Mouse (Mus musculus): ENCODE data around the gene Trpm8. TPM values are rescaled to one million over a fixed set of nuclear protein-coding genes. Genes with fewer than 3 reads are reported as not detected.

The Trpm8 gene
- total and polyA plus RNA-seq, 3 experiments: not detected

GRCm38 (mm10) chr1:88282301-88282700 lies 4.8 kb downstream of the Trpm8 start:
- dilution Hi-C loops (cut with MboI; ENCODE audit: extremely low pct_ligation_motif_present, extremely low pct_unique_long_range_greater_than_20kb, low sequenced_read_pairs) (no loop called here), in situ Hi-C loops (cut with MboI; ENCODE audit: low pct_ligation_motif_present, low pct_unique_long_range_greater_than_20kb, low sequenced_read_pairs) (loop anchor here (10.0 to 25.0 kb wide), 2 partner anchors 148 to 320 kb away; partner anchors contain the start of gene Ugt1a6a)

GRCm38 (mm10) chr1:88283376-88284227 lies 6.1 kb downstream of the Trpm8 start:
- Histone ChIP-seq H3K4me1 (ENCODE audit: control insufficient read depth in 1 of 2, insufficient read depth in 2 of 2) (peaks cover 13 to 22% of the 10 kb centered on the region in 2 experiments), H3K27me3 (replicated peaks) (peaks cover 81% of the 10 kb centered on the region), H3K79me2 (replicated peaks; ENCODE audit: control insufficient read depth, extremely low read depth, insufficient read depth, poor library complexity, severe bottlenecking) (no peaks in the 10 kb centered on the region), H3K4me3 (replicated peaks in 1 of 3; ENCODE audit: low read depth in 2 of 3, low read length in 2 of 3, poor library complexity in 1 of 3) (peak overlapping the region in 1 of 3 experiments; percentile 5), H3K9ac (ENCODE audit: insufficient read depth, low read depth) (no peak overlapping the region), H3K36me3 (replicated peaks in 1 of 2; ENCODE audit: control insufficient read depth in 1 of 2, insufficient read depth in 1 of 2, low read length in 1 of 2) (no peaks in the 10 kb centered on the region), H3K27ac (ENCODE audit: insufficient read depth, low read depth) (no peak overlapping the region), H3K4me2 (ENCODE audit: insufficient read depth, low read depth, poor library complexity, severe bottlenecking) (peak overlapping the region; percentile 14), H3K9me3 (replicated peaks; ENCODE audit: low read length) (peaks cover 26% of the 10 kb centered on the region)
- in situ Hi-C loops (cut with MboI; ENCODE audit: low pct_ligation_motif_present, low pct_unique_long_range_greater_than_20kb, low sequenced_read_pairs) (loop anchor here (10.0 to 25.0 kb wide), 2 partner anchors 149 to 321 kb away; partner anchors contain the start of gene Ugt1a6a), dilution Hi-C loops (cut with MboI; ENCODE audit: extremely low pct_ligation_motif_present, extremely low pct_unique_long_range_greater_than_20kb, low sequenced_read_pairs) (no loop called here)
- peak; percentile 90 for DNase-seq (ENCODE audit: extremely low read depth)
- TF ChIP-seq HCFC1 (IDR thresholded peaks at IDR 0.05; ENCODE audit: low read depth, low read length) (no peak), PAX5 (IDR thresholded peaks at IDR 0.05; ENCODE audit: low read length) (no peak), GABPA (IDR thresholded peaks at IDR 0.05; ENCODE audit: insufficient replicate concordance, low read depth, low read length) (no peak), ZC3H11A (IDR thresholded peaks at IDR 0.05; ENCODE audit: low read depth, low read length) (no peak), MEF2A (IDR thresholded peaks at IDR 0.05; ENCODE audit: borderline replicate concordance, low read depth, low read length) (peak; percentile 94), POLR2AphosphoS2 (IDR thresholded peaks at IDR 0.05; ENCODE audit: low read depth, low read length) (no peak), MAX (IDR thresholded peaks at IDR 0.05; ENCODE audit: low read length) (peak; percentile 28), POLR2A (IDR thresholded peaks at IDR 0.05; ENCODE audit: low read depth, low read length) (no peak), E2F4 (IDR thresholded peaks at IDR 0.05; ENCODE audit: insufficient replicate concordance, low read depth, low read length) (no peak), JUND (conservative IDR thresholded peaks at IDR 0.05; ENCODE audit: low read depth, low read length) (peak; percentile 41; the same call in 1 of the 2 replicates), ZKSCAN1 (IDR thresholded peaks at IDR 0.05; ENCODE audit: borderline replicate concordance, low read depth, low read length) (no peak), RCOR1 (conservative IDR thresholded peaks at IDR 0.05; ENCODE audit: low read depth, low read length) (peak; percentile 97), BHLHE40 (IDR thresholded peaks at IDR 0.05; ENCODE audit: low read depth, low read length) (peak; percentile 94), TCF12 (IDR thresholded peaks at IDR 0.05; ENCODE audit: low read depth, low read length) (peak; percentile 83), RAD21 (IDR thresholded peaks at IDR 0.05; ENCODE audit: low read depth, low read length) (no peak), MXI1 (IDR thresholded peaks at IDR 0.05; ENCODE audit: low read depth, low read length) (peak; percentile 32; the same call in 1 of the 2 replicates), MAZ (IDR thresholded peaks at IDR 0.05; ENCODE audit: low read depth, low read length) (peak; percentile 76), CTCF (conservative IDR thresholded peaks at IDR 0.05 in 1 of 2, IDR thresholded peaks at IDR 0.05 in 1 of 2; ENCODE audit: low read depth in 2 of 2, low read length in 2 of 2) (peak in 1 of 2 experiments; percentile 4; a peak in 1 of 4 replicates), CHD1 (IDR thresholded peaks at IDR 0.05; ENCODE audit: low read depth, low read length) (no peak), NELFE (IDR thresholded peaks at IDR 0.05; ENCODE audit: low read depth, low read length) (no peak), JUN (IDR thresholded peaks at IDR 0.05; ENCODE audit: insufficient read depth, low read depth, low read length) (0 out of 2 replicates have a peak, but pooled peaks have one; percentile 30), MAFK (IDR thresholded peaks at IDR 0.05; ENCODE audit: insufficient replicate concordance, low read length) (peak; percentile 99), SIN3A (IDR thresholded peaks at IDR 0.05; ENCODE audit: low read length) (peak; percentile 90), UBTF (IDR thresholded peaks at IDR 0.05; ENCODE audit: low read depth, low read length) (no peak), NRF1 (IDR thresholded peaks at IDR 0.05; ENCODE audit: low read depth, low read length) (no peak), USF2 (conservative IDR thresholded peaks at IDR 0.05; ENCODE audit: low read depth, low read length) (no peak), MYC (IDR thresholded peaks at IDR 0.05; ENCODE audit: low read depth, low read length) (peak; percentile 65), ZNF384 (IDR thresholded peaks at IDR 0.05; ENCODE audit: low read depth, low read length) (peak; percentile 39; the same call in 1 of the 2 replicates), EP300 (IDR thresholded peaks at IDR 0.05; ENCODE audit: low read length) (peak; percentile 97), USF1 (IDR thresholded peaks at IDR 0.05; ENCODE audit: low read depth, low read length) (no peak)

More at GRCm38 (mm10) chr1:88282301-88282700, 4.8 kb downstream of the Trpm8 start:
- H3K27me3 ChIP-seq (replicated peaks): peaks cover 76% of the 10 kb centered on the region
- H3K4me2 ChIP-seq (ENCODE audit: insufficient read depth, low read depth, poor library complexity, severe bottlenecking): no peak overlapping the region
- H3K4me3 ChIP-seq (replicated peaks in 1 of 3; ENCODE audit: low read depth in 2 of 3, low read length in 2 of 3, poor library complexity in 1 of 3): no peak overlapping the region
- DNase-seq (ENCODE audit: extremely low read depth): no peak
- H3K9ac ChIP-seq (ENCODE audit: insufficient read depth, low read depth): no peak overlapping the region
- no peaks in the 10 kb centered on the region for H3K36me3 ChIP-seq (replicated peaks in 1 of 2; ENCODE audit: control insufficient read depth in 1 of 2, insufficient read depth in 1 of 2, low read length in 1 of 2)
- TF ChIP-seq RAD21 (IDR thresholded peaks at IDR 0.05; ENCODE audit: low read depth, low read length) (no peak), ZMIZ1 (IDR thresholded peaks at IDR 0.05; ENCODE audit: low read depth, low read length) (no peak), CHD2 (IDR thresholded peaks at IDR 0.05; ENCODE audit: low read length) (no peak), ZNF384 (IDR thresholded peaks at IDR 0.05; ENCODE audit: low read depth, low read length) (peak; percentile 90)
- H3K27ac ChIP-seq (ENCODE audit: insufficient read depth, low read depth): no peak overlapping the region
- H3K4me1 ChIP-seq (ENCODE audit: control insufficient read depth in 1 of 2, insufficient read depth in 2 of 2): peaks cover 13 to 28% of the 10 kb centered on the region in 2 experiments
- peaks cover 32% of the 10 kb centered on the region for H3K9me3 ChIP-seq (replicated peaks; ENCODE audit: low read length)
- H3K79me2 ChIP-seq (replicated peaks; ENCODE audit: control insufficient read depth, extremely low read depth, insufficient read depth, poor library complexity, severe bottlenecking): no peaks in the 10 kb centered on the region
